Mouse (Mus musculus): ENCODE measurements around the gene Gpat3. TPM values are rescaled to one million over a fixed set of nuclear protein-coding genes. Genes with fewer than 3 reads are reported as not detected.

Gpat3 gene
- polyA plus RNA-seq, 1 experiment from 2014 or later: 1.6 TPM

DNA sequence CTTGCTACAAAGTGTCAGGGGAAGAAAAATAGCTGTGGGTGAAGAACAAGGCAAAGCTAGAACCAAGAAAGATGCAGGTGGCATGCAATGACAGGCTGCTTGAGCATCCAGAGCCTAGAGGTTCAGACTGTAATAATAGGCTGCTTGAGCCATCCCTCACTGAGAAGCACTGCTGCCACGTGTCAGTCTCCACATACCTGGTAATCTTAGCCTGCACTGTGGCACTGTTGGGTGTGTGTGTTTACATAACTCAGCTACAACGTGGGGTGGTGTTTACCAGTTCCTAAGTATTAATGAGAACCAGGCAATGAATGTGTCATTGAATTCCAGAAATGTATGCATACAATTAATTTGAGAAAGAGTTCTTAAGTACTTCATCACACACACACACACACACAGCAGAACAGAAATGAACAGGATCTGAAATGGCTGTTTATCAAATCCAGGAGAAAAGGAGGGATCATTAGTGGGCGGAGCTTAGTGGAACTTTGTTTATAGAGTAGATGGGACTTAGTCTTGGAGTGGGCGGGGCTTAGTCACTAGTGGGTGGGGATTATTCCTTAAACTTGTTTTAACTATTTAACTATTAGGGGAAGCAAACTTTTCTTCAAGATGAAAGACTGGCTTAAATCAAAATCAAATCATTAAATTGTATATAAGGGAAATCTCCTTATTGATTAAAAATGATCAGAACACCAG lies 23.8 kb downstream of the Gpat3 start:
- 47% methylated on average over 4 of the region's 4 CpGs for WGBS
- Histone ChIP-seq H3K27ac (ENCODE audit: low read length) (no peak overlapping the region), H3K4me1 (replicated peaks; ENCODE audit: control insufficient read depth, insufficient read depth, low read length) (no peaks in the 10 kb centered on the region), H3K4me2 (ENCODE audit: low read depth, low read length) (no peak overlapping the region), H3K9me3 (ENCODE audit: control insufficient read depth, low read length) (no peaks in the 10 kb centered on the region; the same call in none of the 2 replicates), H3K27me3 (ENCODE audit: control insufficient read depth, insufficient read depth, low read depth, low read length) (no peaks in the 10 kb centered on the region), H3K9ac (ENCODE audit: low read length) (no peak overlapping the region), H3K36me3 (ENCODE audit: control insufficient read depth, insufficient read depth, low read length) (no peaks in the 10 kb centered on the region), H3K4me3 (ENCODE audit: low read length) (no peak overlapping the region)
- no peak for ATAC-seq (ENCODE audit: low read depth)

DNA sequence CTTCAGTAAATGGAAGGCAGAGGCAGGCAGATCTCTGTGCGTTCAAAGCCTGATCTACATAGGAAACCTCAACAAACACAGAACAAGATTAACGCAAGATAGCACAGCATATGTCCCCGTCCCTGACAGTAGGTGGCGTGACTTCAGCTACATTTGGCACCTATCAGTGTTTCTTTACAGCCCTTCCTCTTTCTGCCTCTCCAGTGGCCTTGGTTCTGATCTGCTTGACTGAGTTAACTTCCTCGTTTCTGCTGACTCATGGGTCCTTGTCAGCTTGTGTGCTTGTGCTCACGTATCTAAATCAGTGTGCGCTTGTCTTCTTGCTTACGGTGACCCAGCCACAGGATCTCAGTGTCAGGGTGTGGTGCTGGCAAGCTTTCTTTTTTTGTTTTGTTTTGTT lies 26.5 kb downstream of the Gpat3 start:
- no peaks in the 10 kb centered on the region for H3K27me3 ChIP-seq (ENCODE audit: control insufficient read depth, insufficient read depth, low read depth, low read length)
- no peaks in the 10 kb centered on the region for H3K4me1 ChIP-seq (replicated peaks; ENCODE audit: control insufficient read depth, insufficient read depth, low read length)
- H3K9ac ChIP-seq (ENCODE audit: low read length): no peak overlapping the region
- WGBS: 86% methylated on average over 8 of the region's 8 CpGs
- no peak overlapping the region for H3K27ac ChIP-seq (ENCODE audit: low read length)
- no peak for ATAC-seq (ENCODE audit: low read depth)
- no peak overlapping the region for H3K4me3 ChIP-seq (ENCODE audit: low read length)
- H3K4me2 ChIP-seq (ENCODE audit: low read depth, low read length): no peak overlapping the region
- no peaks in the 10 kb centered on the region for H3K36me3 ChIP-seq (ENCODE audit: control insufficient read depth, insufficient read depth, low read length)
- no peaks in the 10 kb centered on the region; the same call in none of the 2 replicates for H3K9me3 ChIP-seq (ENCODE audit: control insufficient read depth, low read length)

DNA sequence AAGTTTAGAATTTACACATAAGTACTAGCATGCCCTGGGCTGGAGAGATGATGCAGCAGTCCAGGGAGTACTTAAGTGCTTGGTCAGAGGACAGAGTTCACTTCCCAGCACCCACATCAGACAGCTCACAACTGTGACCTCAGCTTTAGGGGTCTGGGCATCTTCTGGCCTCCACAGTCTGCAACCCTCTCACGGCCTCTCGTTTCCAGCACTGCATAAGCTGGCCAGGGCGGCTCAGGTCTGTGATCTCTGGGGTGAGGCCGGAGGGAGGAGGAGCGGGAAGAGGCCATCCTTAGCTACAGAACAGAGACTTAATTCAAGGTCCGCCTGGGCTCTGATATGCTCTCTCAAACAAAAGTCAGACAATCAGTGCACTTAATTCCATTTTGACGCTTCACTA lies 29.2 kb downstream of the Gpat3 start:
- no peak overlapping the region for H3K4me3 ChIP-seq (ENCODE audit: low read length)
- H3K27ac ChIP-seq (ENCODE audit: low read length): no peak overlapping the region
- no peaks in the 10 kb centered on the region for H3K27me3 ChIP-seq (ENCODE audit: control insufficient read depth, insufficient read depth, low read depth, low read length)
- no peaks in the 10 kb centered on the region for H3K36me3 ChIP-seq (ENCODE audit: control insufficient read depth, insufficient read depth, low read length)
- no peaks in the 10 kb centered on the region; the same call in none of the 2 replicates for H3K9me3 ChIP-seq (ENCODE audit: control insufficient read depth, low read length)
- no peak overlapping the region for H3K4me2 ChIP-seq (ENCODE audit: low read depth, low read length)
- no peak overlapping the region for H3K9ac ChIP-seq (ENCODE audit: low read length)
- H3K4me1 ChIP-seq (replicated peaks; ENCODE audit: control insufficient read depth, insufficient read depth, low read length): no peaks in the 10 kb centered on the region
- 73% methylated on average over 7 of the region's 7 CpGs for WGBS
- no peak for ATAC-seq (ENCODE audit: low read depth)

DNA sequence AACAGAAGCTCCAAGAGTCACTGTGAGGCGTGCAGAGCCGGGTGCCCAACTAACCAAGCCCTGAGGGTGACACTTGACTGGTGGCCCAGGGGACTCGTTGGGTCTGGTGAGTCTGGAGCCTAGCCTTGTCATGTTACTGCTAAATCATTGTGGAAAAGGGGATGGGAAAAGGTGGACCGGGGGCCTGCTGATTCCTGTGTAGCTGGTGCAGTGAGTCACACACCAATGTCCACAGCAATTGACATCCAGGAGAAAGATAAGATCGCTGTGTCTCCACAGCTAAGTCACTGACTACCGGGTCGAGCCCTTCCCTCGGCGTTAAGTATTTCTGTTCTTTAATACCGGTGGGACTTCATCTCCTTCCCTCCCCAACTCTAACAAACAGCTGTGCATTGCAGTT lies 29.7 kb downstream of the Gpat3 start:
- H3K9ac ChIP-seq (ENCODE audit: low read length): no peak overlapping the region
- 52% methylated on average over 10 of the region's 10 CpGs for WGBS

DNA sequence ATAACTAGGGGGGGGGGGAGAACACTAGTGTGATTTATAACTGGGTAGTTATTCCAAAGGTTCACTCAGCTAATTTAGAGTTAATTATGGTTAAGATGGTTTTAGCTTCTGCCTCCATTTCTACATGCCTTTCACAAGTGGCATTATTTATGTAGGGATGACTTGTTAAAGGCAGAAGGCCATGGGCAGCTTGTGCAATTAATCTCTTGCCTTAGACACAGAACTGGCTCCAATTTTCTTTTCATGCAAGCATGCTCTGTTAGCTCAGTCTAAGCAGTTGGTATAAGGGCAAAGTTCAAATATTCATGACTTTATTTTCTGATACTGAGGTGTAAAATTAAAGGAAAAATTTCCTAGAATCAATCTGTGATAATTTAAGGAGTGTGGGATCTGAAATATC lies 31.5 kb downstream of the Gpat3 start:
- Histone ChIP-seq H3K4me3 (ENCODE audit: low read length) (no peak overlapping the region), H3K4me2 (ENCODE audit: low read depth, low read length) (no peak overlapping the region), H3K27ac (ENCODE audit: low read length) (no peak overlapping the region), H3K9ac (ENCODE audit: low read length) (no peak overlapping the region), H3K27me3 (ENCODE audit: control insufficient read depth, insufficient read depth, low read depth, low read length) (no peaks in the 10 kb centered on the region), H3K4me1 (replicated peaks; ENCODE audit: control insufficient read depth, insufficient read depth, low read length) (no peaks in the 10 kb centered on the region), H3K36me3 (ENCODE audit: control insufficient read depth, insufficient read depth, low read length) (no peaks in the 10 kb centered on the region), H3K9me3 (ENCODE audit: control insufficient read depth, low read length) (no peaks in the 10 kb centered on the region)
- ATAC-seq (ENCODE audit: low read depth): no peak

More for the DNA sequence above, 29.7 kb downstream of the Gpat3 start:
- Histone ChIP-seq H3K4me3 (ENCODE audit: low read length) (no peak overlapping the region), H3K27me3 (ENCODE audit: control insufficient read depth, insufficient read depth, low read depth, low read length) (no peaks in the 10 kb centered on the region), H3K27ac (ENCODE audit: low read length) (no peak overlapping the region), H3K9me3 (ENCODE audit: control insufficient read depth, low read length) (no peaks in the 10 kb centered on the region; the same call in none of the 2 replicates), H3K4me1 (replicated peaks; ENCODE audit: control insufficient read depth, insufficient read depth, low read length) (no peaks in the 10 kb centered on the region), H3K36me3 (ENCODE audit: control insufficient read depth, insufficient read depth, low read length) (no peaks in the 10 kb centered on the region), H3K4me2 (ENCODE audit: low read depth, low read length) (no peak overlapping the region)
- ATAC-seq (ENCODE audit: low read depth): no peak

DNA sequence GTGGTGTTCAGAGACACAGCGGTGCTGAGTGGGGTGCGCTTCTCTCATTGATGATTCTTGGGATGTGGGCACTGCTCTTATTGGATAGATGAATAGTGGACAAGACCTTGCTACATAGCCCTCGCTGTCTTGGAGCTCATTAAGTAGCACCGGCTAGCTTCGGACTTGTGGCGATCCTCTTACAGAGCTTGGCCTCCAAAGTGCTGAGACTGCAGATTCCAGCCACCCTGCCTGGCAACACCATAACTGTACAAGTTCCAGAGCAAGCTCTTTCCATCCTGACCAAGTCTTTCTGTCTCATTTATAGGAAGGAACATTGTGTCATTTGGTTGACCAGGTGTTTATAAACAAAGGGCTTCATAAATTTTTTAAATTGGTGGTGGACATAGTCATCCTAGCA lies 39.7 kb downstream of the Gpat3 start:
- no peak overlapping the region for H3K9ac ChIP-seq (ENCODE audit: low read length)
- H3K9me3 ChIP-seq (ENCODE audit: control insufficient read depth, low read length): no peaks in the 10 kb centered on the region
- WGBS: 88% methylated on average over 6 of the region's 6 CpGs
- H3K27me3 ChIP-seq (ENCODE audit: control insufficient read depth, insufficient read depth, low read depth, low read length): no peaks in the 10 kb centered on the region
- no peak overlapping the region for H3K27ac ChIP-seq (ENCODE audit: low read length)
- no peak overlapping the region for H3K4me2 ChIP-seq (ENCODE audit: low read depth, low read length)
- H3K4me1 ChIP-seq (replicated peaks; ENCODE audit: control insufficient read depth, insufficient read depth, low read length): no peaks in the 10 kb centered on the region
- H3K36me3 ChIP-seq (ENCODE audit: control insufficient read depth, insufficient read depth, low read length): no peaks in the 10 kb centered on the region
- H3K4me3 ChIP-seq (ENCODE audit: low read length): no peak overlapping the region
- ATAC-seq (ENCODE audit: low read depth): no peak

DNA sequence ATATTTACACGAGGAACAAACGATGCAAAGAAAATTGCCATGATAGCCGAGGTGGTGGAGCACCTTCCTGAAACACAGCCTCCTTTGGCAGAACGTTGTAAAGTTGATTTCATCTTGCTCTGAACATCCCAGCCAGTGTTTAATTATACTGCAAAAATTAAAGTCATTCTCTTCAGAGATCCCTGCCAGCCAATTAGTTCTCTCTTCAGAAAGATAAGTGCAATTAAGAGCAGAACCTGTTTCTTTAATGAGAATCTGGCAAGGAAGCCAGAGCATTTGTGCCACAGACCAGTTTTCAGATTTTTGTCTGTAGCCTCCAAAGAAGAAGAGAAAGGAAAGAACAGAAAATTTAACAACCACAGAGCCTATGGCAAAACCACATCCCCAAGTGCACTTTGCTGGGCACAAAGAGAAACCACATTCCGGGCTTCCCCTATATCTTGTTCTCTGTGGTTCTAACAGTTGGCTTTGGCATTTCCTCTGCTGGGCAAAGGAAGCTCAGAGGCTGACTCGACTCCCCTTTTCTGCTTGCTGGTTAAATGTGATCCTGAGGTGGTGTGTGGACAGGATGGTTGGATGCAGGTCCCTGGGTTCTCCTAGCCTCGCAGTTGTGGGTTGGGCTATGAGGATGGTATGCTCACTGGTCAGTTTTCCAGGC lies 40.9 kb downstream of the Gpat3 start:
- H3K27me3 ChIP-seq (ENCODE audit: control insufficient read depth, insufficient read depth, low read depth, low read length): no peaks in the 10 kb centered on the region
- no peaks in the 10 kb centered on the region for H3K36me3 ChIP-seq (ENCODE audit: control insufficient read depth, insufficient read depth, low read length)
- no peak overlapping the region for H3K9ac ChIP-seq (ENCODE audit: low read length)
- WGBS: 74% methylated on average over 7 of the region's 7 CpGs
- H3K9me3 ChIP-seq (ENCODE audit: control insufficient read depth, low read length): no peaks in the 10 kb centered on the region
- no peak overlapping the region for H3K27ac ChIP-seq (ENCODE audit: low read length)
- no peak overlapping the region for H3K4me2 ChIP-seq (ENCODE audit: low read depth, low read length)
- no peak overlapping the region for H3K4me3 ChIP-seq (ENCODE audit: low read length)
- no peaks in the 10 kb centered on the region for H3K4me1 ChIP-seq (replicated peaks; ENCODE audit: control insufficient read depth, insufficient read depth, low read length)
- no peak for ATAC-seq (ENCODE audit: low read depth)

DNA sequence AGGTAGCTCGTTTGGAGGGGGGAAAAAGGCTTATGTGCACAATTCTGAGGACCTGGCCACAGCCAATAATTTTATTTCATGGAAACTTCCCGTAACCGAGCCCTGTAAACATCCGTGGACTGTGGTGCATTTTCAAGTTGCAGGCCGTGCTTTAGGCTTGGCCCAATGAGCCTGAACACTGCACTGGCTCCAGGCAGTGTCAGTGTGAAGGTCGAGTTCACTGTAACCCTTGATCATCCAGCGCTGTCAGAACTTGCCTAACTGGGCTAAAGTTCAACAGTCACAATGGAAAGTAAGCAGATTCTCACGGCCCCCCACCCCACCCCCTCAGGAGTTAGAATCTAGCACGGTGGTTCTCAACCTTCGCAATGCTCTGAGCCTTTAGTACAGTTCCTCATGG lies 50.7 kb downstream of the Gpat3 start:
- no peak for ATAC-seq (ENCODE audit: low read depth)
- WGBS: 62% methylated on average over 10 of the region's 10 CpGs
- Histone ChIP-seq H3K9ac (ENCODE audit: low read length) (no peak overlapping the region), H3K4me1 (replicated peaks; ENCODE audit: control insufficient read depth, insufficient read depth, low read length) (no peaks in the 10 kb centered on the region), H3K36me3 (ENCODE audit: control insufficient read depth, insufficient read depth, low read length) (no peaks in the 10 kb centered on the region), H3K27me3 (ENCODE audit: control insufficient read depth, insufficient read depth, low read depth, low read length) (no peaks in the 10 kb centered on the region), H3K27ac (ENCODE audit: low read length) (no peak overlapping the region), H3K4me3 (ENCODE audit: low read length) (no peak overlapping the region), H3K4me2 (ENCODE audit: low read depth, low read length) (no peak overlapping the region), H3K9me3 (ENCODE audit: control insufficient read depth, low read length) (no peaks in the 10 kb centered on the region)

DNA sequence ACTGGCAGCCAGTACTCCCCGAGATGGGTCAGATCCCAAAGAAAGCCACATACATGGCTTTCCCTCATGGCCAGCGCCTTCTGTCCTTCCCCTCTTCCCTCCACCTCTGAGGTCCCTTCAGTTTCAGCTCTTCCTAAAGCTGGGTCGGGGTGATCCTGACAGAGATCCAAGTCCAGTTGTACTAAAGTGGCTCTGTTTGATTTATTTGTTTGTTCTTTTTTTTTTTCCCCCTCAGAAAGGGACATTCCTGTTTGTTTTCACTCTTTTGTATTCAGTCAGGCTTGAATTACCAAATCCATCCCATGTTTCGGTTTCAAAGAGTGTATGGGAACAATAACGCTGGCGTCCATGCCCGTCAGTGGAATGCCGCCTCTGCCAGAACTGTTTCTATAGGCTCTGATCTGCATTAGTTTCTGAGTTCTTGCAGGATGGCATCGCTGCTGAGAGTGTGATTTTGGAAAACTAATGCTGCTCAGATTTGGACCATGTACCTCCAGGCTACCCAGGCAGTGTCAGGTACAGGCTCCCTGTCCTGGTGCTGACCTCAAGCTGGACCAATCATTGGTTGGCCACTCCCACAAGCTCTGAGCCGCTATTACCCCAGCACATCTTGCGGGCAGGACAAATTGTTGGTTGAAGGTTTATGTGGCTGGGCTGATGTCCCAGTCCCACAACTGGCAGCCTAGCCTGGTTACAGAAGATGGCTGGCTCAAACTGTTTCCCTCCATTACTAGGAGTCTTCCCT lies 54.4 kb downstream of the Gpat3 start:
- Histone ChIP-seq H3K4me2 (ENCODE audit: low read depth, low read length) (no peak overlapping the region), H3K4me1 (replicated peaks; ENCODE audit: control insufficient read depth, insufficient read depth, low read length) (no peaks in the 10 kb centered on the region), H3K36me3 (ENCODE audit: control insufficient read depth, insufficient read depth, low read length) (no peaks in the 10 kb centered on the region), H3K9me3 (ENCODE audit: control insufficient read depth, low read length) (no peaks in the 10 kb centered on the region), H3K27me3 (ENCODE audit: control insufficient read depth, insufficient read depth, low read depth, low read length) (no peaks in the 10 kb centered on the region), H3K4me3 (ENCODE audit: low read length) (no peak overlapping the region), H3K9ac (ENCODE audit: low read length) (no peak overlapping the region), H3K27ac (ENCODE audit: low read length) (no peak overlapping the region)
- WGBS: 73% methylated on average over 11 of the region's 11 CpGs
- ATAC-seq (ENCODE audit: low read depth): no peak
